Mouse (Mus musculus): ENCODE measurements around the gene Trank1. TPM values are rescaled to one million over a fixed set of nuclear protein-coding genes. Genes with fewer than 3 reads are reported as not detected.

Trank1 gene
- total RNA-seq, 1 experiment: 0.76 TPM

DNA sequence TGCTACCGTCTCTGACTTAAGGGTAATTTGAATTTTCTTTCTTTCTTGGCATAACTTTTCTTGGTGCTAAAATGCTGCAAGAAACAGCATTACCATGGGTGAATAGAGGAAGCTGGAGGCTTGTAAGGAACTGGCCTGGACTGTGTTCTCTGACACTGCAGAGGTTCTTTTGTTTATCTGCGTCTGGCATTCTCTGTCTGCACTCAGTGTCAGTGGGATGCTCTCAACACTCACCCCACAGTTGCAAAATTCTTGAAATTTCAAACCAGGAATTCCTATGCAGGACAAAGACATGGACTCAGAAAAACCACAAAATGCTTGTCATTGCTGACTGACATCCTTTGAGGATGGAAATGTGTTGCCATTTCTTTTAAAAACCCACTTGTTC lies 117.8 kb downstream of the Trank1 start:
- DNase-seq (ENCODE audit: low read depth, low spot score): no peak
- Histone ChIP-seq H3K4me1 (ENCODE audit: control insufficient read depth in 2 of 2, insufficient read depth in 2 of 2, low read length in 2 of 2, poor library complexity in 1 of 2) (no peaks in the 10 kb centered on the region), H3K9ac (ENCODE audit: insufficient read depth, low read depth, low read length, poor library complexity, severe bottlenecking) (no peak overlapping the region), H3K27ac (ENCODE audit: insufficient read depth, low read depth, low read length, poor library complexity, severe bottlenecking) (no peak overlapping the region), H3K9me3 (ENCODE audit: control insufficient read depth, insufficient read depth, low read depth, low read length) (no peaks in the 10 kb centered on the region), H3K36me3 (ENCODE audit: control insufficient read depth, insufficient read depth, low read length, poor library complexity, severe bottlenecking) (no peaks in the 10 kb centered on the region), H3K4me3 (ENCODE audit: insufficient read depth in 1 of 2, low read depth in 1 of 2, low read length in 2 of 2, poor library complexity in 1 of 2, severe bottlenecking in 1 of 2) (no peak overlapping the region)
- no peak for TF ChIP-seq ZNF384 (IDR thresholded peaks at IDR 0.05; ENCODE audit: low read depth, low read length)
- no peak for TF ChIP-seq ZC3H11A (IDR thresholded peaks at IDR 0.05; ENCODE audit: borderline replicate concordance, low read depth, low read length)
- no peak for TF ChIP-seq HCFC1 (IDR thresholded peaks at IDR 0.05; ENCODE audit: borderline replicate concordance, insufficient read depth, low read length)
- TF ChIP-seq MAFK (IDR thresholded peaks at IDR 0.05; ENCODE audit: insufficient read depth, low read depth, low read length): no peak
- no peak for TF ChIP-seq CHD2 (IDR thresholded peaks at IDR 0.05; ENCODE audit: low read depth, low read length)
- in situ Hi-C loops (cut with MboI; ENCODE audit: low sequenced_read_pairs in 2 of 2, unreplicated experiment in 2 of 2): no loop called here

DNA sequence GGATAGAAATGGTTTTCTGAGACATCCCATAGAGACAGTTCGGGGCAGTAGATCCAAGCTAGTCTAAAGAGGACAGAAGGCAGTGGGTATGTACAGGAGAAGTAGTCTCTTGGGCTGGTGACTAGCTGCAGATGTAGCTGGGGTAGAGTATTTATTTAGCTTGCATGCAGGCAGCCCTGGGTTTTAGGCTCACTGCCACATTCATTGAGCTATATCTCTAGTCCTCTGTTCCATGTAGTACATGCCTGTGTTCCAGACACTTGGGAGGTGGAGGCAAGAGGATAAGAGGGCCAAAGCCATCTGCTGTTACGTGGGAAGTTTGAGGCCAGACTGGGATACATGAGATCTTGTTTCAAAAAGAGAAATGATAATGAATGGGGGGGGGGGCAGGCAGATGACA lies 123.9 kb downstream of the Trank1 start:
- no peak for DNase-seq (ENCODE audit: low read depth, low spot score)
- in situ Hi-C loops (cut with MboI; ENCODE audit: low sequenced_read_pairs in 2 of 2, unreplicated experiment in 2 of 2): no loop called here
- Histone ChIP-seq H3K4me3 (ENCODE audit: insufficient read depth in 1 of 2, low read depth in 1 of 2, low read length in 2 of 2, poor library complexity in 1 of 2, severe bottlenecking in 1 of 2) (no peak overlapping the region), H3K27ac (ENCODE audit: insufficient read depth, low read depth, low read length, poor library complexity, severe bottlenecking) (no peak overlapping the region), H3K4me1 (ENCODE audit: control insufficient read depth in 2 of 2, insufficient read depth in 2 of 2, low read length in 2 of 2, poor library complexity in 1 of 2) (no peaks in the 10 kb centered on the region), H3K9ac (ENCODE audit: insufficient read depth, low read depth, low read length, poor library complexity, severe bottlenecking) (no peak overlapping the region), H3K36me3 (ENCODE audit: control insufficient read depth, insufficient read depth, low read length, poor library complexity, severe bottlenecking) (no peaks in the 10 kb centered on the region), H3K9me3 (ENCODE audit: control insufficient read depth, insufficient read depth, low read depth, low read length) (no peaks in the 10 kb centered on the region)
- TF ChIP-seq MAFK (IDR thresholded peaks at IDR 0.05; ENCODE audit: insufficient read depth, low read depth, low read length): no peak
- TF ChIP-seq ZC3H11A (IDR thresholded peaks at IDR 0.05; ENCODE audit: borderline replicate concordance, low read depth, low read length): no peak
- no peak for TF ChIP-seq HCFC1 (IDR thresholded peaks at IDR 0.05; ENCODE audit: borderline replicate concordance, insufficient read depth, low read length)
- no peak for TF ChIP-seq ZNF384 (IDR thresholded peaks at IDR 0.05; ENCODE audit: low read depth, low read length)
- no peak for TF ChIP-seq CHD2 (IDR thresholded peaks at IDR 0.05; ENCODE audit: low read depth, low read length)

DNA sequence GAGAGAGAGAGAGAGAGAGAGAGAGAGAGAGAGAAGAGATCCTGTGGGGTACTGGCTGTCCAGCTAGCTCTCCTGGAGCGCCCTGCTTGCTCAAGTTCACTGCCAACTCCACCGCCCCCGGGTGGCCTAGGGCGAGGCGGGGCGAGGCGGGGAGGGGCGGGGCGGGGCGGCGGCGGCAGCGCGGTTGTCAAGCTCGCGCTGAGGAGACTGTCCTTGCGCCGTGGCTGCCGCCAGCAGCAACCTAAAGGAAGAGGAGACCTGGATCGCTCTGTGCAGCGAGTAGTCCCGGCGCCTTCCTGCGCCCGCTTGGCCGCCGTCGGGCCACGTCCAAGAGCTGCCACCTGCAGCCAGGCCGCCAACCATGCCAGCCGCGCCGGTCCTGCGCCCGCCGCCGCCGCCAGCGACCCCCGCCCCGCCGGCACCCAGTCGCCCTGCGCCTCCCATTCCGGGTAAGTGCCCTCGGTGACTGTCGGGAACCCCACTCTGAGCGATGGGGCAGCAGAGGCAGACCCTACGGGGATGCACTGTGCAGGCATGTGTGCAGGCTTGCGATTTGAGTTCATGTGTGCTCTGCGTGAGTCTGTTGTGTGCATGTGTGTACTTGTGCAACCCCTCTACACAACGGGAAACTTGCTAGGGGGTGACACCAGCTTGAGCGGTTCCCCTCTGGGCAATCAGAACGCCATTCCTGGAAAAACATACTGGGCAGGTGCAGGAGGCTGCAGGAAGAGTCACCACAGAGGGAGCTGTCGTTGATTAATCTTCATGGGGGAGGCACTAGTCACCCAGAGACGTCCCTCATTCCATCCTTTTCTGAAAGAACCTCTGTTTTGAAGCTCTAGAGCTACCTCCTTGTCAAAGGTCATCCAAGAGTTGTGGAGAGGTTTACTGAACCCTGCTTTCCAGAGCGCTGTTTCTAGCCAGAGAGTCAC lies 127.6 kb downstream of the Trank1 start, which contains the start of gene Dclk3:
TSS of gene Dclk3 (plus strand) at position 178 of the 932 bp plus-strand sequence.
- Histone ChIP-seq H3K36me3 (ENCODE audit: control insufficient read depth, insufficient read depth, low read length, poor library complexity, severe bottlenecking) (no peaks in the 10 kb centered on the region), H3K27ac (ENCODE audit: insufficient read depth, low read depth, low read length, poor library complexity, severe bottlenecking) (no peak within 1 kb of the TSS), H3K4me1 (ENCODE audit: control insufficient read depth in 2 of 2, insufficient read depth in 2 of 2, low read length in 2 of 2, poor library complexity in 1 of 2) (no peaks in the 10 kb centered on the region), H3K4me3 (ENCODE audit: insufficient read depth in 1 of 2, low read depth in 1 of 2, low read length in 2 of 2, poor library complexity in 1 of 2, severe bottlenecking in 1 of 2) (peak within 1 kb of the TSS; percentile 48 to 87; a peak in 3 of 4 replicates), H3K9me3 (ENCODE audit: control insufficient read depth, insufficient read depth, low read depth, low read length) (no peaks in the 10 kb centered on the region), H3K9ac (ENCODE audit: insufficient read depth, low read depth, low read length, poor library complexity, severe bottlenecking) (peak within 1 kb of the TSS; percentile 76)
- TF ChIP-seq MAFK (IDR thresholded peaks at IDR 0.05; ENCODE audit: insufficient read depth, low read depth, low read length) (no peak), ZNF384 (IDR thresholded peaks at IDR 0.05; ENCODE audit: low read depth, low read length) (no peak), HCFC1 (IDR thresholded peaks at IDR 0.05; ENCODE audit: borderline replicate concordance, insufficient read depth, low read length) (no peak), CHD2 (IDR thresholded peaks at IDR 0.05; ENCODE audit: low read depth, low read length) (no peak), ZC3H11A (IDR thresholded peaks at IDR 0.05; ENCODE audit: borderline replicate concordance, low read depth, low read length) (no peak)
- in situ Hi-C loops (cut with MboI; ENCODE audit: low sequenced_read_pairs in 2 of 2, unreplicated experiment in 2 of 2): no loop called here
- DNase-seq (ENCODE audit: low read depth, low spot score): no peak

DNA sequence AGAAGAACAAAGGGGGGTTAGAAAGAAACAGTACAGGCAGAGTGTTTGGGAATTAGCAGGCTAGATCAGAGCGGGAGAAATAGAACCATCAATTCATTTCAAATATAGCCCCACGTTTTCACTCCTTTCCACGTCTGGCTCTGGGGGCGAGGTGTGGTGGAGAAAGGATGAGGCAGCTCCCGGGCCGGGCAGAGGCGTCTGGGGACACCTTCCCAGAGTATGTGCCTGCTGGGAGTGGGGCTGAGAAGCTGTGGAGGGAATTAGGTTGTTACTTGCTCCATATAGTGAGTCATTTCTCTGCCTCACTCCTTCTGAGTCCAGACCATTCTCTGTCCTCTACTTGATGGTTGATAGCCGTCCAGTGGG lies 128.3 kb downstream of the Trank1 start:
- Histone ChIP-seq H3K27ac (ENCODE audit: insufficient read depth, low read depth, low read length, poor library complexity, severe bottlenecking) (no peak overlapping the region), H3K9ac (ENCODE audit: insufficient read depth, low read depth, low read length, poor library complexity, severe bottlenecking) (no peak overlapping the region), H3K36me3 (ENCODE audit: control insufficient read depth, insufficient read depth, low read length, poor library complexity, severe bottlenecking) (no peaks in the 10 kb centered on the region), H3K4me3 (ENCODE audit: insufficient read depth in 1 of 2, low read depth in 1 of 2, low read length in 2 of 2, poor library complexity in 1 of 2, severe bottlenecking in 1 of 2) (no peak overlapping the region), H3K9me3 (ENCODE audit: control insufficient read depth, insufficient read depth, low read depth, low read length) (no peaks in the 10 kb centered on the region), H3K4me1 (ENCODE audit: control insufficient read depth in 2 of 2, insufficient read depth in 2 of 2, low read length in 2 of 2, poor library complexity in 1 of 2) (no peaks in the 10 kb centered on the region)
- TF ChIP-seq HCFC1 (IDR thresholded peaks at IDR 0.05; ENCODE audit: borderline replicate concordance, insufficient read depth, low read length) (no peak), ZNF384 (IDR thresholded peaks at IDR 0.05; ENCODE audit: low read depth, low read length) (no peak), CHD2 (IDR thresholded peaks at IDR 0.05; ENCODE audit: low read depth, low read length) (no peak), MAFK (IDR thresholded peaks at IDR 0.05; ENCODE audit: insufficient read depth, low read depth, low read length) (no peak), ZC3H11A (IDR thresholded peaks at IDR 0.05; ENCODE audit: borderline replicate concordance, low read depth, low read length) (no peak)
- in situ Hi-C loops (cut with MboI; ENCODE audit: low sequenced_read_pairs in 2 of 2, unreplicated experiment in 2 of 2): no loop called here
- no peak for DNase-seq (ENCODE audit: low read depth, low spot score)

Data from ES-E14 (cell line).